Mouse (Mus musculus): Measurements from ENCODE around the gene Cad. TPM values are rescaled to one million over a fixed set of nuclear protein-coding genes. Genes with fewer than 3 reads are reported as not detected.
"Not testable (repeated sequence)": the region's sequence is repeated elsewhere in the genome, so short reads cannot be mapped to it uniquely, and the experiment has no call there.

Gene Cad
- polyA plus RNA-seq, 1 experiment from 2014 or later: 26.0 TPM

- not testable (repeated sequence) for H3K27me3 ChIP-seq (ENCODE audit: control insufficient read depth, insufficient read depth, low read length); H3K36me3 ChIP-seq (ENCODE audit: control insufficient read depth, insufficient read depth, low read length); H3K9me3 ChIP-seq (replicated peaks; ENCODE audit: control insufficient read depth, low read length); ATAC-seq (ENCODE audit: insufficient read depth, low FRiP score)
- Histone ChIP-seq H3K4me2 (ENCODE audit: low read depth, low read length) (peak overlapping the region; percentile 94), H3K4me1 (ENCODE audit: control insufficient read depth, insufficient read depth, low read length) (peaks cover 20% of the 10 kb centered on the region), H3K4me3 (replicated peaks; ENCODE audit: low read length) (peak overlapping the region; percentile 67), H3K27ac (ENCODE audit: low read length) (peak overlapping the region; percentile 86), H3K9ac (ENCODE audit: low read length) (peak overlapping the region; percentile 86)
- WGBS: 50% methylated on average over 4 of the region's 4 CpGs
These were observed 852 bp upstream of the Cad start for GRCm38 (mm10) chr5:31053728-31054127.

GRCm38 (mm10) chr5:31055216-31056140 lies 898 bp downstream of the Cad start:
- 17% methylated on average over 19 of the region's 19 CpGs for WGBS
- Histone ChIP-seq H3K4me3 (replicated peaks; ENCODE audit: low read length) (peak overlapping the region; percentile 67), H3K4me1 (ENCODE audit: control insufficient read depth, insufficient read depth, low read length) (peaks cover 15% of the 10 kb centered on the region), H3K9me3 (replicated peaks; ENCODE audit: control insufficient read depth, low read length) (no peaks in the 10 kb centered on the region), H3K4me2 (ENCODE audit: low read depth, low read length) (peak overlapping the region; percentile 94), H3K36me3 (ENCODE audit: control insufficient read depth, insufficient read depth, low read length) (0 out of 2 replicates have a peak, but pooled peaks cover 6% of the 10 kb centered on the region), H3K27ac (ENCODE audit: low read length) (peak overlapping the region; percentile 57), H3K27me3 (ENCODE audit: control insufficient read depth, insufficient read depth, low read length) (no peaks in the 10 kb centered on the region), H3K9ac (ENCODE audit: low read length) (peak overlapping the region; percentile 86)
- no peak for ATAC-seq (ENCODE audit: insufficient read depth, low FRiP score)

- Histone ChIP-seq H3K36me3 (ENCODE audit: control insufficient read depth, insufficient read depth, low read length) (peaks cover 50% of the 10 kb centered on the region), H3K9ac (ENCODE audit: low read length) (no peak overlapping the region), H3K9me3 (replicated peaks; ENCODE audit: control insufficient read depth, low read length) (no peaks in the 10 kb centered on the region), H3K4me1 (ENCODE audit: control insufficient read depth, insufficient read depth, low read length) (no peaks in the 10 kb centered on the region), H3K4me3 (replicated peaks; ENCODE audit: low read length) (no peak overlapping the region), H3K27ac (ENCODE audit: low read length) (no peak overlapping the region), H3K4me2 (ENCODE audit: low read depth, low read length) (no peak overlapping the region), H3K27me3 (ENCODE audit: control insufficient read depth, insufficient read depth, low read length) (no peaks in the 10 kb centered on the region)
- WGBS: 94% methylated on average over 3 of the region's 3 CpGs
- no peak for ATAC-seq (ENCODE audit: insufficient read depth, low FRiP score)
These were observed 15.2 kb downstream of the Cad start for GRCm38 (mm10) chr5:31069810-31070209.

- 72% methylated on average over 2 of the region's 2 CpGs for WGBS
- peaks cover 50% of the 10 kb centered on the region for H3K36me3 ChIP-seq (ENCODE audit: control insufficient read depth, insufficient read depth, low read length)
- no peaks in the 10 kb centered on the region for H3K27me3 ChIP-seq (ENCODE audit: control insufficient read depth, insufficient read depth, low read length)
- H3K27ac ChIP-seq (ENCODE audit: low read length): no peak overlapping the region
- H3K4me3 ChIP-seq (replicated peaks; ENCODE audit: low read length): no peak overlapping the region
- no peak overlapping the region for H3K9ac ChIP-seq (ENCODE audit: low read length)
- no peaks in the 10 kb centered on the region for H3K9me3 ChIP-seq (replicated peaks; ENCODE audit: control insufficient read depth, low read length)
- no peak overlapping the region for H3K4me2 ChIP-seq (ENCODE audit: low read depth, low read length)
- no peak for ATAC-seq (ENCODE audit: insufficient read depth, low FRiP score)
- no peaks in the 10 kb centered on the region for H3K4me1 ChIP-seq (ENCODE audit: control insufficient read depth, insufficient read depth, low read length)
These were observed 16.5 kb downstream of the Cad start for GRCm38 (mm10) chr5:31071059-31071458.

- no peak for ATAC-seq (ENCODE audit: insufficient read depth, low FRiP score)
- no peak overlapping the region for H3K4me2 ChIP-seq (ENCODE audit: low read depth, low read length)
- H3K36me3 ChIP-seq (ENCODE audit: control insufficient read depth, insufficient read depth, low read length): peaks cover 50% of the 10 kb centered on the region
- no peak overlapping the region for H3K27ac ChIP-seq (ENCODE audit: low read length)
- H3K4me3 ChIP-seq (replicated peaks; ENCODE audit: low read length): no peak overlapping the region
- no peaks in the 10 kb centered on the region for H3K4me1 ChIP-seq (ENCODE audit: control insufficient read depth, insufficient read depth, low read length)
- H3K9me3 ChIP-seq (replicated peaks; ENCODE audit: control insufficient read depth, low read length): no peaks in the 10 kb centered on the region
- WGBS: 94% methylated on average over 11 of the region's 11 CpGs
- H3K27me3 ChIP-seq (ENCODE audit: control insufficient read depth, insufficient read depth, low read length): no peaks in the 10 kb centered on the region
- no peak overlapping the region for H3K9ac ChIP-seq (ENCODE audit: low read length)
These were observed 17.2 kb downstream of the Cad start for GRCm38 (mm10) chr5:31071821-31072220.

- Histone ChIP-seq H3K9me3 (replicated peaks; ENCODE audit: control insufficient read depth, low read length) (no peaks in the 10 kb centered on the region), H3K9ac (ENCODE audit: low read length) (no peak overlapping the region), H3K4me1 (ENCODE audit: control insufficient read depth, insufficient read depth, low read length) (no peaks in the 10 kb centered on the region), H3K27me3 (ENCODE audit: control insufficient read depth, insufficient read depth, low read length) (no peaks in the 10 kb centered on the region), H3K36me3 (ENCODE audit: control insufficient read depth, insufficient read depth, low read length) (peaks cover 37% of the 10 kb centered on the region), H3K4me3 (replicated peaks; ENCODE audit: low read length) (no peak overlapping the region), H3K4me2 (ENCODE audit: low read depth, low read length) (no peak overlapping the region), H3K27ac (ENCODE audit: low read length) (no peak overlapping the region)
- WGBS: 89% methylated on average over 12 of the region's 12 CpGs
- ATAC-seq (ENCODE audit: insufficient read depth, low FRiP score): no peak
These were observed 18.6 kb downstream of the Cad start for GRCm38 (mm10) chr5:31073176-31073575.

- Histone ChIP-seq H3K27me3 (ENCODE audit: control insufficient read depth, insufficient read depth, low read length) (no peaks in the 10 kb centered on the region), H3K9ac (ENCODE audit: low read length) (no peak overlapping the region), H3K27ac (ENCODE audit: low read length) (no peak overlapping the region), H3K36me3 (ENCODE audit: control insufficient read depth, insufficient read depth, low read length) (peaks cover 20% of the 10 kb centered on the region), H3K4me1 (ENCODE audit: control insufficient read depth, insufficient read depth, low read length) (no peaks in the 10 kb centered on the region), H3K4me2 (ENCODE audit: low read depth, low read length) (no peak overlapping the region), H3K4me3 (replicated peaks; ENCODE audit: low read length) (no peak overlapping the region), H3K9me3 (replicated peaks; ENCODE audit: control insufficient read depth, low read length) (no peaks in the 10 kb centered on the region)
- WGBS: 81% methylated on average over 13 of the region's 13 CpGs
- no peak for ATAC-seq (ENCODE audit: insufficient read depth, low FRiP score)
These were observed 21.8 kb downstream of the Cad start for GRCm38 (mm10) chr5:31076346-31076745.

GRCm38 (mm10) chr5:31080059-31080794 lies 25.6 kb downstream of the Cad start:
- H3K27ac ChIP-seq (ENCODE audit: low read length): no peak overlapping the region
- H3K4me2 ChIP-seq (ENCODE audit: low read depth, low read length): no peak overlapping the region
- H3K4me3 ChIP-seq (replicated peaks; ENCODE audit: low read length): no peak overlapping the region
- no peaks in the 10 kb centered on the region; the same call in 1 of the 2 replicates for H3K27me3 ChIP-seq (ENCODE audit: control insufficient read depth, insufficient read depth, low read length)
- H3K9me3 ChIP-seq (replicated peaks; ENCODE audit: control insufficient read depth, low read length): no peaks in the 10 kb centered on the region
- no peaks in the 10 kb centered on the region; the same call in 1 of the 2 replicates for H3K36me3 ChIP-seq (ENCODE audit: control insufficient read depth, insufficient read depth, low read length)
- WGBS: 69% methylated on average over 13 of the region's 13 CpGs
- H3K4me1 ChIP-seq (ENCODE audit: control insufficient read depth, insufficient read depth, low read length): peaks cover 4% of the 10 kb centered on the region; the same call in 1 of the 2 replicates
- no peak for ATAC-seq (ENCODE audit: insufficient read depth, low FRiP score)
- H3K9ac ChIP-seq (ENCODE audit: low read length): no peak overlapping the region

GRCm38 (mm10) chr5:31080795-31081164 lies 26.2 kb downstream of the Cad start:
- Histone ChIP-seq H3K27ac (ENCODE audit: low read length) (no peak overlapping the region), H3K4me3 (replicated peaks; ENCODE audit: low read length) (no peak overlapping the region), H3K4me1 (ENCODE audit: control insufficient read depth, insufficient read depth, low read length) (peaks cover 4% of the 10 kb centered on the region; the same call in 1 of the 2 replicates), H3K9me3 (replicated peaks; ENCODE audit: control insufficient read depth, low read length) (no peaks in the 10 kb centered on the region), H3K27me3 (ENCODE audit: control insufficient read depth, insufficient read depth, low read length) (no peaks in the 10 kb centered on the region; the same call in 1 of the 2 replicates), H3K9ac (ENCODE audit: low read length) (no peak overlapping the region), H3K4me2 (ENCODE audit: low read depth, low read length) (no peak overlapping the region), H3K36me3 (ENCODE audit: control insufficient read depth, insufficient read depth, low read length) (no peaks in the 10 kb centered on the region; the same call in 1 of the 2 replicates)
- 64% methylated on average over 3 of the region's 3 CpGs for WGBS
- ATAC-seq (ENCODE audit: insufficient read depth, low FRiP score): no peak

All from stomach, embryonic 16.5 days (tissue).